Mouse (Mus musculus): ENCODE data around the gene Ier3. TPM values are rescaled to one million over a fixed set of nuclear protein-coding genes. Genes with fewer than 3 reads are reported as not detected.

Gene Ier3
- polyA plus RNA-seq, 1 experiment from 2014 or later = 10.1 TPM

- H3K4me3 ChIP-seq (ENCODE audit: low read depth, low read length) = no peak overlapping the region
- WGBS = 59% methylated on average over 7 of the region's 7 CpGs
- H3K9me3 ChIP-seq (ENCODE audit: control insufficient read depth, low read length) = no peaks in the 10 kb centered on the region
- H3K27me3 ChIP-seq (replicated peaks; ENCODE audit: control insufficient read depth, insufficient read depth, low read length) = no peaks in the 10 kb centered on the region
- DNase-seq (ENCODE audit: low spot score) (no peak), ATAC-seq (ENCODE audit: low read depth) (0 out of 2 replicates have a peak, but pooled peaks have one; percentile 3)
- peaks cover 48% of the 10 kb centered on the region for H3K4me1 ChIP-seq (ENCODE audit: control insufficient read depth, insufficient read depth, low read length)
- H3K9ac ChIP-seq (ENCODE audit: low read depth, low read length) = no peak overlapping the region
- H3K27ac ChIP-seq (replicated peaks; ENCODE audit: low read depth, low read length) = peak overlapping the region; percentile 78
- peak overlapping the region; percentile 3; the same call in 1 of the 2 replicates for H3K4me2 ChIP-seq (ENCODE audit: low read depth, low read length)
- H3K36me3 ChIP-seq (ENCODE audit: control insufficient read depth, insufficient read depth, low read length) = no peaks in the 10 kb centered on the region
Measured at GRCm38 (mm10) chr17:35813653-35814052, 7.8 kb upstream of the Ier3 start.

DNA sequence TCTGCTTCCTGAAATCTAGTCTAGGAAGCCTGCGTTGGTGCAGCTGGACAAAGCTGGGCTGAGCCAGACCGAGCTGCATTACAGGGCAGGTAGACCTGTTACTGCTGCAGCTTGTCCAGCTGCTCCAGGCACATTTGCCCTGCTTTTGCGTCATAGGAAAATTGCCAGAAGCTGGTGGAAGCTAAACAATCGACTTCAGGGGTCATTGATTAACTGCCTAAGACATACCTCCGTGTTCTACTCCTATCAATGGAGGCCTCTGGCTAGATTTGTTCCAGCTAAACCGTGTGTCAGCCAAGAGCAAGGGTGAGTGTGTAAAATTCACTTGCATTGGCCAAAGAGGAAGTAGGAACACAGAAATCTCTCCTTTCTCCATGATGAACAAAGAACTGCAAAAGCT is 6.8 kb upstream of the Ier3 start:
- DNase-seq (ENCODE audit: low spot score) (no peak), ATAC-seq (ENCODE audit: low read depth) (no peak)
- Histone ChIP-seq H3K27me3 (replicated peaks; ENCODE audit: control insufficient read depth, insufficient read depth, low read length) (no peaks in the 10 kb centered on the region), H3K36me3 (ENCODE audit: control insufficient read depth, insufficient read depth, low read length) (no peaks in the 10 kb centered on the region), H3K4me1 (ENCODE audit: control insufficient read depth, insufficient read depth, low read length) (peaks cover 48% of the 10 kb centered on the region), H3K4me3 (ENCODE audit: low read depth, low read length) (no peak overlapping the region), H3K9me3 (ENCODE audit: control insufficient read depth, low read length) (no peaks in the 10 kb centered on the region), H3K9ac (ENCODE audit: low read depth, low read length) (no peak overlapping the region), H3K27ac (replicated peaks; ENCODE audit: low read depth, low read length) (peak overlapping the region; percentile 78), H3K4me2 (ENCODE audit: low read depth, low read length) (no peak overlapping the region)
- WGBS = 33% methylated on average over 6 of the region's 6 CpGs

- DNase-seq (ENCODE audit: low spot score) (no peak), ATAC-seq (ENCODE audit: low read depth) (no peak)
- Histone ChIP-seq H3K4me3 (ENCODE audit: low read depth, low read length) (no peak overlapping the region), H3K4me2 (ENCODE audit: low read depth, low read length) (no peak overlapping the region), H3K27me3 (replicated peaks; ENCODE audit: control insufficient read depth, insufficient read depth, low read length) (no peaks in the 10 kb centered on the region), H3K4me1 (ENCODE audit: control insufficient read depth, insufficient read depth, low read length) (peaks cover 49% of the 10 kb centered on the region), H3K36me3 (ENCODE audit: control insufficient read depth, insufficient read depth, low read length) (no peaks in the 10 kb centered on the region), H3K9ac (ENCODE audit: low read depth, low read length) (no peak overlapping the region), H3K9me3 (ENCODE audit: control insufficient read depth, low read length) (no peaks in the 10 kb centered on the region), H3K27ac (replicated peaks; ENCODE audit: low read depth, low read length) (peak overlapping the region; percentile 50; the same call in 1 of the 2 replicates)
- 57% methylated on average over 7 of the region's 7 CpGs for WGBS
Measured at GRCm38 (mm10) chr17:35815836-35816235, 5.6 kb upstream of the Ier3 start.

GRCm38 (mm10) chr17:35816686-35817085 is 4.8 kb upstream of the Ier3 start:
- no peak overlapping the region for H3K9ac ChIP-seq (ENCODE audit: low read depth, low read length)
- no peak overlapping the region for H3K4me2 ChIP-seq (ENCODE audit: low read depth, low read length)
- ATAC-seq (ENCODE audit: low read depth) (no peak), DNase-seq (ENCODE audit: low spot score) (no peak)
- H3K27ac ChIP-seq (replicated peaks; ENCODE audit: low read depth, low read length) = peak overlapping the region; percentile 50
- H3K27me3 ChIP-seq (replicated peaks; ENCODE audit: control insufficient read depth, insufficient read depth, low read length) = no peaks in the 10 kb centered on the region
- H3K4me1 ChIP-seq (ENCODE audit: control insufficient read depth, insufficient read depth, low read length) = peaks cover 55% of the 10 kb centered on the region
- WGBS = 33% methylated on average over 10 of the region's 14 CpGs
- no peaks in the 10 kb centered on the region for H3K36me3 ChIP-seq (ENCODE audit: control insufficient read depth, insufficient read depth, low read length)
- no peak overlapping the region for H3K4me3 ChIP-seq (ENCODE audit: low read depth, low read length)
- no peaks in the 10 kb centered on the region for H3K9me3 ChIP-seq (ENCODE audit: control insufficient read depth, low read length)

DNA sequence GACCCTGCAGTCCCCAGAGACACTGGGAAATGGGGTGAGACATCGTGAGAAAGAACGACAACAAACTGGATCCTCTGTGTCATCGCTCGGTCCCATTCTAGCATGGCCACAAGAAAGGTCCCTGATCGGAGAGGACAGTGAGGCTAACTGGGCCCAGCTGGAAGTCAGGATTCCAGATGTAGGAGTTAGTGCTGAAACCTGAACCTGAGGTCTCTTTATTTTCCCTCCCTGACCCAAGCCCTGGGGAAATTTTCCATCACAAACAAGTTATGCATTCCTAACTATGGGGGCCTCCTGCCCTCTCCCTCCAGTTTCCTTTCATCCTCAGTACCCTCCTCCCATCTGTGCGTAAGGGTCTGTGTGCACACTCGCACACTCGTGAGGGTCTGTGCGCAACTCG is 4.3 kb upstream of the Ier3 start:
- peaks cover 51% of the 10 kb centered on the region for H3K4me1 ChIP-seq (ENCODE audit: control insufficient read depth, insufficient read depth, low read length)
- peak overlapping the region; percentile 10; the same call in 1 of the 2 replicates for H3K4me2 ChIP-seq (ENCODE audit: low read depth, low read length)
- peak overlapping the region; percentile 36 for H3K27ac ChIP-seq (replicated peaks; ENCODE audit: low read depth, low read length)
- WGBS = 17% methylated on average over 10 of the region's 10 CpGs
- H3K27me3 ChIP-seq (replicated peaks; ENCODE audit: control insufficient read depth, insufficient read depth, low read length) = no peaks in the 10 kb centered on the region
- no peak overlapping the region for H3K4me3 ChIP-seq (ENCODE audit: low read depth, low read length)
- H3K36me3 ChIP-seq (ENCODE audit: control insufficient read depth, insufficient read depth, low read length) = no peaks in the 10 kb centered on the region
- ATAC-seq (ENCODE audit: low read depth) = no peak
- no peaks in the 10 kb centered on the region for H3K9me3 ChIP-seq (ENCODE audit: control insufficient read depth, low read length)
- H3K9ac ChIP-seq (ENCODE audit: low read depth, low read length) = no peak overlapping the region
- DNase-seq (ENCODE audit: low spot score) = no peak

DNA sequence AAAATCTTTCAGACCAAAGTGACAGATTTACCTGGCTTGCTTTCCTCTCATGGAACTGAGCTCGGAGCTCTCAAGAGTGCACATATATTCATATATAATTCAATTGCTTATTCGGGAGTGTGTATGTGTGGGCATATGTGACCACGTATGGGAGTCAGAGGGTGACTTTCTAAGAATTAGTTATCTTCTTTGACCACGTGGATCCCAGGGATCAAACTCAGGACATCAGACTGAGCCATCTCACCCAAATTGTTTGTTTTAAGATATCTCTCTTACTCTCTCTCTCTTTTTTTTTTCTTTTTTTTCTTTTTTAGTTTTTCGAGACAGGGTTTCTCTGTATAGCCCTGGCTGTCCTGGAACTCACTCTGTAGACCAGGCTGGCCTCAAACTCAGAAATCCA is 1.4 kb upstream of the Ier3 start:
- Histone ChIP-seq H3K36me3 (ENCODE audit: control insufficient read depth, insufficient read depth, low read length) (no peaks in the 10 kb centered on the region), H3K4me2 (ENCODE audit: low read depth, low read length) (no peak overlapping the region), H3K4me3 (ENCODE audit: low read depth, low read length) (no peak overlapping the region), H3K9ac (ENCODE audit: low read depth, low read length) (no peak overlapping the region), H3K9me3 (ENCODE audit: control insufficient read depth, low read length) (no peaks in the 10 kb centered on the region), H3K4me1 (ENCODE audit: control insufficient read depth, insufficient read depth, low read length) (peaks cover 27% of the 10 kb centered on the region), H3K27ac (replicated peaks; ENCODE audit: low read depth, low read length) (no peak overlapping the region), H3K27me3 (replicated peaks; ENCODE audit: control insufficient read depth, insufficient read depth, low read length) (no peaks in the 10 kb centered on the region)
- WGBS = 75% methylated on average over 5 of the region's 5 CpGs
- ATAC-seq (ENCODE audit: low read depth) (no peak), DNase-seq (ENCODE audit: low spot score) (no peak)

DNA sequence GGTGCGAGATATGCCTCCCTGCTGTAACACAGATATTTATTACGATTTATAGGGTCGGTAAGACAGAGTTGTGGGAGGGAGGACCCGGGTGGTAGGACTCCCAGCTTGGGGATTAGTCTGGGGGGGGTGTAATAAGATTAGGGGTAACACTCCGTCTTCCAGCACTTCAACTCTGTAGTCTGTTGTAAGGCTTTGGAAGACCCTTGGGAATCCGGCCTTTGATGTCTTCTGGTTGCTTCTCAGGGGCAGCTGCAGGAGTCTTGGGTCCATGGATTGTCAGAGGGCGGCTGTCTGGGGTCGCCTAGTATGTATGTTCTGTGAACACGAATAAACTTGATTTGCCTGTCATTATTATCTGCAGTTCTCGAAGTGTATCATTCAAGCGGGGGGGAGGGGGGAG is 1.1 kb downstream of the Ier3 start:
- DNase-seq (ENCODE audit: low spot score) (no peak), ATAC-seq (ENCODE audit: low read depth) (peak; percentile 9; the same call in 1 of the 2 replicates)
- Histone ChIP-seq H3K4me2 (ENCODE audit: low read depth, low read length) (peak overlapping the region; percentile 98), H3K36me3 (ENCODE audit: control insufficient read depth, insufficient read depth, low read length) (peaks cover 16% of the 10 kb centered on the region), H3K27ac (replicated peaks; ENCODE audit: low read depth, low read length) (peak overlapping the region; percentile 30; the same call in 1 of the 2 replicates), H3K9ac (ENCODE audit: low read depth, low read length) (peak overlapping the region; percentile 78), H3K27me3 (replicated peaks; ENCODE audit: control insufficient read depth, insufficient read depth, low read length) (no peaks in the 10 kb centered on the region), H3K9me3 (ENCODE audit: control insufficient read depth, low read length) (no peaks in the 10 kb centered on the region), H3K4me3 (ENCODE audit: low read depth, low read length) (peak overlapping the region; percentile 70), H3K4me1 (ENCODE audit: control insufficient read depth, insufficient read depth, low read length) (peaks cover 12% of the 10 kb centered on the region)
- WGBS = 1% methylated on average over 11 of the region's 11 CpGs

GRCm38 (mm10) chr17:35822964-35823937 is 1.8 kb downstream of the Ier3 start, which contains the start of gene Flot1:
TSS of gene Flot1 (plus strand) at chr17:35823230.
- ATAC-seq (ENCODE audit: low read depth) = peak; percentile 89
- Histone ChIP-seq H3K27ac (replicated peaks; ENCODE audit: low read depth, low read length) (peak within 1 kb of the TSS; percentile 79), H3K4me2 (ENCODE audit: low read depth, low read length) (peak within 1 kb of the TSS; percentile 98), H3K4me1 (ENCODE audit: control insufficient read depth, insufficient read depth, low read length) (peaks cover 10% of the 10 kb centered on the region), H3K9me3 (ENCODE audit: control insufficient read depth, low read length) (no peaks in the 10 kb centered on the region), H3K9ac (ENCODE audit: low read depth, low read length) (peak within 1 kb of the TSS; percentile 78), H3K4me3 (ENCODE audit: low read depth, low read length) (peak within 1 kb of the TSS; percentile 70), H3K27me3 (replicated peaks; ENCODE audit: control insufficient read depth, insufficient read depth, low read length) (no peaks in the 10 kb centered on the region), H3K36me3 (ENCODE audit: control insufficient read depth, insufficient read depth, low read length) (peaks cover 19% of the 10 kb centered on the region)
- DNase-seq (ENCODE audit: low spot score) = peak; percentile 94
- 1% methylated on average over 27 of the region's 47 CpGs for WGBS

Data from embryonic facial prominence, embryonic 14.5 days (tissue).